In the genomic region with DNA sequence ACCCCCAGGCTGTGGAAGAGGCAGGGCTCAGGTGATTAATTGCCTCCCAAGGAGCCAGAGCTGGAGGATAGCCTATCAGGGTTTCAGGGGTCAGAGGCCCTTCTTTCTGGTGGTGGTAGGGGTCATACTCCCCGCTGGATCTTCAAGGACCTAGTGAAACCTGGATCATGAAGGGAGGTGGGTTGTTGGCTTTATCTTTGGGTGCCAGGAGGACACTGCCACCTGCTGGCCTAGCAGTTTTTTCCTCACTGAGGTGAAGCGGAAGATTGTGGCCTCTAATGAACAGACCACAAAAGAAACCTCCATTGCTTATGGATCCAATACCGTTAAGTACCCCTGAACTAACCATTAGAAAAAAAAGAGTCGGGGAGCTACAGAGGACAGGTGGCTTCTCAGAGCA, we compare ENCODE assay signal across 8 mouse cellular contexts. TPM values are rescaled to one million over a fixed set of nuclear protein-coding genes. Genes with fewer than 3 reads are reported as not detected.
DNase-seq lines count a peak whose midpoint lies in the region; ATAC-seq lines count a peak whose summit lies in the region.
"Had no signal": no experiment of that assay in that cellular context is flagged by ENCODE, and none has a peak within 500 bp of the region (broad histone marks: within the 10 kb centered on the region; RNA-seq: fewer than 3 reads in every experiment).

No protein-coding gene starts in this region.

- ATAC-seq in heart, embryonic 12.5 days (ENCODE audit: insufficient number of reproducible peaks, low FRiP score) = no peak

- peaks cover 18% of the 10 kb centered on the region for H3K4me1 ChIP-seq in heart, embryonic 12.5 days (replicated peaks)

- H3K27ac ChIP-seq in heart, embryonic 12.5 days (ENCODE audit: poor library complexity, severe bottlenecking) = no peak overlapping the region

- H3K9ac ChIP-seq in heart, embryonic 12.5 days = no peak overlapping the region

- no peak overlapping the region for H3K4me3 ChIP-seq in heart, embryonic 12.5 days

- H3K4me2 ChIP-seq in heart, embryonic 12.5 days = no peak overlapping the region

- no peaks in the 10 kb centered on the region for H3K9me3 ChIP-seq in heart, embryonic 12.5 days (replicated peaks)

- 46% methylated on average over 4 of the region's 4 CpGs for WGBS in heart, embryonic 12.5 days

- H3K36me3 ChIP-seq in heart, embryonic 12.5 days = no peaks in the 10 kb centered on the region

- DNase-seq in heart, postnatal 4 days = peak; percentile 68
- peak; percentile 45 to 50 for DNase-seq in urinary bladder, postnatal 36 days (ENCODE audit: low spot score in 2 of 2)
- no peak for DNase-seq in urinary bladder, postnatal 10 days (ENCODE audit: low spot score)
- DNase-seq in cerebellum, adult 9-10 months = peak; percentile 59
- peak; percentile 66 to 70 for DNase-seq in layer of hippocampus, postnatal 10 days (ENCODE audit: low spot score in 2 of 2)
- DNase-seq in retina, postnatal 1 day = peak; percentile 76

- H3K27me3 ChIP-seq in heart, embryonic 12.5 days (replicated peaks) = peaks cover 34% of the 10 kb centered on the region; the same call in 1 of the 2 replicates

RNA-seq across cellular contexts. Expression of a gene that starts 7.7 kb away (rescaled TPM):
- total RNA-seq in heart, postnatal 4 days (2021) = 1 to 10 TPM; 4.1 to 5.8 TPM
- 0.55 and 0.81 TPM in 2 replicates for polyA plus RNA-seq in heart, embryonic 12.5 days (2016; fragmentation: Nextera tagmentation; extraction: Ambion mirVana)
- 10 to 100 TPM; 11.1 to 11.5 TPM for total RNA-seq in layer of hippocampus, postnatal 10 days (2021)
- polyA plus RNA-seq: limb, embryonic 11.5 days had no signal

RNA-seq across cellular contexts. Expression of a gene that starts 9.8 kb away (rescaled TPM):
- total RNA-seq in heart, postnatal 4 days (2021) = 1 to 10 TPM; 5.3 to 5.8 TPM
- polyA plus RNA-seq in heart, embryonic 12.5 days (2016; fragmentation: Nextera tagmentation; extraction: Ambion mirVana) = 2.6 and 3.1 TPM in 2 replicates
- total RNA-seq in layer of hippocampus, postnatal 10 days (2021) = 1 to 10 TPM; 3.1 TPM
